Mouse (Mus musculus) intestine, embryonic 14.5 days (tissue): ENCODE measurements around the gene Rapgef2. TPM values are rescaled to one million over a fixed set of nuclear protein-coding genes. Genes with fewer than 3 reads are reported as not detected.

ENCODE experiments used
- ATAC-seq: fragments of 200-750 bp; cut with Nextera tagmentation; replicated peaks from 2 replicates; pipeline ENCODE4 v1.8.0; 2017; ENCODE audit warnings: low read depth, moderate number of reproducible peaks, moderate TSS enrichment, moderate library complexity; ENCODE audit not compliant: low FRiP score, low TSS enrichment
- DNase-seq: peaks from one replicate; pipeline ENCODE4 v3.0.0-alpha.2; 2018; ENCODE audit warnings: low spot score
- H3K27ac ChIP-seq: fragments of 300-500 bp; sonication (generic); 2 replicates; pipeline ENCODE4 v1.5.1; 2014; ENCODE audit warnings: low read depth, mild to moderate bottlenecking, control low read depth
- H3K27me3 ChIP-seq: fragments of 300-500 bp; sonication (generic); replicated peaks from 2 replicates; pipeline ENCODE4 v1.6.1; 2014; ENCODE audit warnings: low read length, control low read depth; ENCODE audit not compliant: control insufficient read depth, insufficient read depth
- H3K36me3 ChIP-seq: fragments of 300-500 bp; sonication (generic); 2 replicates; pipeline ENCODE4 v1.6.1; 2014; ENCODE audit warnings: low read length, control low read depth; ENCODE audit not compliant: control insufficient read depth, insufficient read depth
- H3K4me1 ChIP-seq: fragments of 300-500 bp; sonication (generic); replicated peaks from 2 replicates; pipeline ENCODE4 v1.6.1; 2014; ENCODE audit warnings: low read length, control low read depth, mixed read lengths; ENCODE audit not compliant: control insufficient read depth, insufficient read depth
- H3K4me2 ChIP-seq: fragments of 300-500 bp; sonication (generic); 2 replicates; pipeline ENCODE4 v1.6.1; 2014; ENCODE audit warnings: low read length
- H3K4me3 ChIP-seq: fragments of 300-500 bp; sonication (generic); 2 replicates; pipeline ENCODE4 v1.5.1; 2014; ENCODE audit warnings: low read depth, low read length, control low read depth, mixed read lengths
- H3K9ac ChIP-seq: fragments of 300-500 bp; sonication (generic); 2 replicates; pipeline ENCODE4 v1.6.1; 2014; ENCODE audit warnings: mild to moderate bottlenecking, low read length
- H3K9me3 ChIP-seq: fragments of 300-500 bp; sonication (generic); 2 replicates; pipeline ENCODE4 v1.6.1; 2016; ENCODE audit warnings: low read length, control low read depth; ENCODE audit not compliant: control insufficient read depth
- WGBS: fragments of 180-500 bp; shearing (Covaris S2); extraction: QIAGEN DNeasy Blood & Tissue Kit; methylation state at CpG from one replicate; pipeline ENCODE4 v1.1.7; 2014; 5-methylcytosine and 5-hydroxymethylcytosine counted together
- polyA plus RNA-seq: library from polyadenylated mRNA; unstranded; fragments of >200 nt; fragmentation: Nextera tagmentation; extraction: Ambion mirVana; gene quantifications from 2 replicates; pipeline ENCODE4 v1.2.1, GENCODE M21; 2014

Rapgef2 gene
- polyA plus RNA-seq, 1 experiment from 2014 or later, result 5.8 TPM

- no peaks in the 10 kb centered on the region for H3K27me3 ChIP-seq
- H3K9ac ChIP-seq, result no peak overlapping the region
- H3K4me2 ChIP-seq, result no peak overlapping the region
- H3K4me3 ChIP-seq, result no peak overlapping the region
- DNase-seq, result peak; percentile 43
- no peak overlapping the region for H3K27ac ChIP-seq
- WGBS, result 65% methylated on average over 2 of the region's 2 CpGs
- no peak for ATAC-seq
- no peaks in the 10 kb centered on the region for H3K9me3 ChIP-seq
- peaks cover 14% of the 10 kb centered on the region for H3K36me3 ChIP-seq
- H3K4me1 ChIP-seq, result no peaks in the 10 kb centered on the region
Observed at GRCm38 (mm10) chr3:79168168-79168827, 118.0 kb downstream of the Rapgef2 start.

GRCm38 (mm10) chr3:79167586-79167985 is 118.7 kb downstream of the Rapgef2 start:
- Histone ChIP-seq H3K4me1 (0 out of 2 replicates have a peak, but pooled peaks cover 2% of the 10 kb centered on the region), H3K9ac (no peak overlapping the region), H3K36me3 (peaks cover 8% of the 10 kb centered on the region), H3K27me3 (no peaks in the 10 kb centered on the region), H3K4me3 (no peak overlapping the region), H3K9me3 (no peaks in the 10 kb centered on the region), H3K27ac (no peak overlapping the region), H3K4me2 (no peak overlapping the region)
- ATAC-seq (no peak), DNase-seq (no peak)
- 87% methylated on average over 2 of the region's 2 CpGs for WGBS

GRCm38 (mm10) chr3:79161834-79162401 is 124.4 kb downstream of the Rapgef2 start:
- Histone ChIP-seq H3K4me3 (no peak overlapping the region; the same call in 1 of the 2 replicates), H3K9me3 (no peaks in the 10 kb centered on the region), H3K27me3 (no peaks in the 10 kb centered on the region), H3K36me3 (no peaks in the 10 kb centered on the region), H3K4me2 (peak overlapping the region; percentile 32), H3K9ac (peak overlapping the region; percentile 10; the same call in 1 of the 2 replicates), H3K4me1 (peaks cover 29% of the 10 kb centered on the region), H3K27ac (peak overlapping the region; percentile 75)
- WGBS, result 32% methylated on average over 6 of the region's 6 CpGs
- ATAC-seq, result peak; percentile 44; the same call in 1 of the 2 replicates
- DNase-seq, result peak; percentile 55

GRCm38 (mm10) chr3:79161093-79161723 is 125.1 kb downstream of the Rapgef2 start:
- Histone ChIP-seq H3K36me3 (no peaks in the 10 kb centered on the region), H3K4me2 (peak overlapping the region; percentile 32), H3K27me3 (no peaks in the 10 kb centered on the region), H3K4me3 (no peak overlapping the region; the same call in 1 of the 2 replicates), H3K27ac (peak overlapping the region; percentile 75), H3K9me3 (no peaks in the 10 kb centered on the region), H3K9ac (no peak overlapping the region), H3K4me1 (peaks cover 29% of the 10 kb centered on the region)
- ATAC-seq (peak; percentile 59; the same call in 1 of the 2 replicates), DNase-seq (peak; percentile 51)
- WGBS, result 33% methylated on average over 6 of the region's 6 CpGs

DNA sequence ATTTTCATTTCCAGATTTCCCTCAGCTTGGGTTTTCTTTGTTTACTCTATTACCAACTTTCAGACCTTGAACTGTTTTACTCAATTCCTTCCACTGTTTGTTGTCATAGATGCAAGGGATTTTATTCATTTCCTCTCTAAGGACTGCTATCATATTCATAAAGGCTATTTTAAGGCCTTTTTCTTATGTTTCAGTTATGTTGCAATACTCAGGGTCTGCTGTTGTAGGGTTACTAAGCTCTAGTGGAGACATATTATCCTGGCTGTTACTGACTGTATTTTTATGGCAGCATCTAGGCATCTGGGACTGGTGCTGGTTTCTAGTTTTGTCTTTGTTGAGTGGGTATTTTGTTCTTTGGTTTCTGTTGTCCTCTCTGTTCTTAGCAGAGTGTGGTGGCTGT is 128.1 kb downstream of the Rapgef2 start:
- no peak for ATAC-seq
- Histone ChIP-seq H3K4me1 (peaks cover 29% of the 10 kb centered on the region), H3K4me3 (no peak overlapping the region)

GRCm38 (mm10) chr3:79153039-79153487 is 133.3 kb downstream of the Rapgef2 start:
- H3K4me1 ChIP-seq, result no peaks in the 10 kb centered on the region
- no peak for ATAC-seq
- no peaks in the 10 kb centered on the region for H3K9me3 ChIP-seq
- no peaks in the 10 kb centered on the region for H3K36me3 ChIP-seq
- H3K9ac ChIP-seq, result no peak overlapping the region
- no peak overlapping the region for H3K4me2 ChIP-seq
- 0 out of 2 replicates have a peak overlapping the region, but pooled peaks have one; percentile 33 for H3K27ac ChIP-seq
- 63% methylated on average over 5 of the region's 5 CpGs for WGBS
- no peak overlapping the region for H3K4me3 ChIP-seq
- H3K27me3 ChIP-seq, result no peaks in the 10 kb centered on the region
- no peak for DNase-seq

More for the DNA sequence above, 128.1 kb downstream of the Rapgef2 start:
- Histone ChIP-seq H3K36me3 (no peaks in the 10 kb centered on the region), H3K27ac (no peak overlapping the region), H3K4me2 (no peak overlapping the region), H3K9ac (no peak overlapping the region), H3K27me3 (no peaks in the 10 kb centered on the region), H3K9me3 (no peaks in the 10 kb centered on the region)
- DNase-seq, result no peak

DNA sequence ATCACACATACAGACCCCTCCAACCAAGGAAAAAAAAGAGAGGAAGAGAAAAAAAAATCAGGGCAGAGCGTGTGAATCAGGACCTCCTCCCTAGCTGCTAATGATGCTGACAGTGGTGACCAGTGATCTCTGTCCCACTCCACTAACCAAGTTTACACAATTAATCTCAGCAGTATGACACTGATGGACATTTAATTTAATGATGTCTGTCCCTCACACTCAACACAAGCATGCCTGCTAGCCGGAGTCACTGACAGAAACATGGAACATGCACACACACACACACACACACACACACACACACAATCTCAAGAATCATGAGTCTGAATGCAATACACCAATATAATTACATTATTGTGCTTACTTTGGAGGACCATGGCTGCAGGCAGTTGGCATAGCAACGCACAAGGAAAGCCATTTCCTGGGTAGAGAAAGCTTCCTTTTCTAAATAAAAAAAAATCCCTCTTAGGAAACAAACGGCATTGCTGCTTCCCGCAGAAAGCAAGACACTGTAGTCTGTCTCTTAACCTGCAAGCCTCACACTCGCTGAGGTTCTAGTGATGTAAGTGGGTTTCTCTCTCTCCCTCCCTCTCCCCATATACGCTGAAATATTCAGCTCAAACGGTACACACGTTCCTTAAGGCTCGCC is 140.8 kb downstream of the Rapgef2 start:
- Histone ChIP-seq H3K4me2 (peak overlapping the region; percentile 34), H3K4me1 (peaks cover 19% of the 10 kb centered on the region), H3K9me3 (no peaks in the 10 kb centered on the region), H3K27me3 (no peaks in the 10 kb centered on the region), H3K27ac (peak overlapping the region; percentile 54; the same call in 1 of the 2 replicates), H3K36me3 (no peaks in the 10 kb centered on the region), H3K9ac (no peak overlapping the region), H3K4me3 (no peak overlapping the region)
- 24% methylated on average over 10 of the region's 10 CpGs for WGBS
- DNase-seq, result no peak
- peak; percentile 62 for ATAC-seq

DNA sequence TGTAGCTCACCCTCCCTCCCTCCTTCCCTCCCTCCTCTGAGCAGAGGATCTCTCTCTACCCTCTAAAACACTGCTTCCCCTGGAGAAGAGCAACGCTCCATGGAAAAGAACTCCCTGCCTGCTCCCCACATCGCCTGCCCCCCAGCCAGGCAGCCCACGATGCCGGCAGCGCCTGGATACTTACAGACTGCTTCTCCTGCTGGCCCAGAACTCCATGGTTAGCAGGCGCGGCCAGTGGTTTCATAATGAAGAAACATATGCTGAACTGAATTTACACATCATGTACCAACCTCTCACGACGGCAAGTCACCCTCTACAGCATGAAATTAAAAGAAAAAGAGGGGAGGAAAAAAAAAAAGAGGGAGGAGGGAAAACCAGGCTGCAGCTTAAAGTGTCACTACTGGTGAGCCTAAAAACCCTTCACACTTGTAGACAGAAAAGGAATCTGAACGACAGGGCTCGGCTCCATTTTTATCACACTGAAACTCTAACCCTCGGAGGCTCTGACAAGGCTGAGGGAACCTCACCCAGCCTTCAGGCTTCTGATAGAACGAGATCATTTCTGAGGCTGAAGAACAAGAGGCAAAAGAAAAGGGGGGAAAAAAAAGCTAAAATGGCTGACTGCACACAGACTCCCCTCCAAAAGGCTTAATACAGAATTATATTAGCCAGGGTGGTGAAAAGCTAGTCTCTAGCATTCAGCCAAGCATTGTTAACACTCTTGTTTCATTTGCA is 141.5 kb downstream of the Rapgef2 start:
- Histone ChIP-seq H3K36me3 (no peaks in the 10 kb centered on the region), H3K9me3 (no peaks in the 10 kb centered on the region), H3K27me3 (no peaks in the 10 kb centered on the region), H3K4me2 (peak overlapping the region; percentile 34), H3K27ac (peak overlapping the region; percentile 54; the same call in 1 of the 2 replicates), H3K9ac (0 out of 2 replicates have a peak overlapping the region, but pooled peaks have one; percentile 16), H3K4me3 (no peak overlapping the region), H3K4me1 (peaks cover 25% of the 10 kb centered on the region)
- 33% methylated on average over 13 of the region's 13 CpGs for WGBS
- DNase-seq, result no peak
- ATAC-seq, result no peak
